Mouse (Mus musculus) forebrain, embryonic 12.5 days (tissue): Measurements from ENCODE around the gene Foxn1. TPM values are rescaled to one million over a fixed set of nuclear protein-coding genes. Genes with fewer than 3 reads are reported as not detected.

Experiments used
- polyA plus RNA-seq: library from polyadenylated mRNA; unstranded; fragments of >200 nt; fragmentation: Nextera tagmentation; extraction: Ambion mirVana; gene quantifications from 2 replicates; pipeline ENCODE4 v1.2.1, GENCODE M21; 2016

Gene Foxn1
- polyA plus RNA-seq, 1 experiment from 2014 or later = not detected

Other genes with a start within 250 kb of the Foxn1 start
- gene Traf4, start 221.0 kb downstream of the Foxn1 start, polyA plus RNA-seq = 121 and 127 TPM in 2 replicates
- gene Nek8, start 209.9 kb downstream of the Foxn1 start, polyA plus RNA-seq = 8.8 and 9.4 TPM in 2 replicates
- 5.5 and 6.9 TPM in 2 replicates for gene Tlcd1, start 209.8 kb downstream of the Foxn1 start, polyA plus RNA-seq
- 931 and 997 TPM in 2 replicates for gene Rpl23a, start 203.0 kb downstream of the Foxn1 start, polyA plus RNA-seq
- gene Rab34, start 198.1 kb downstream of the Foxn1 start, polyA plus RNA-seq = 44.5 and 49.8 TPM in 2 replicates
- 1.4 and 1.5 TPM in 2 replicates for gene Proca1, start 193.2 kb downstream of the Foxn1 start, polyA plus RNA-seq
- 45.1 and 48.3 TPM in 2 replicates for gene Sdf2, start 140.8 kb downstream of the Foxn1 start, polyA plus RNA-seq
- gene Supt6, start 140.6 kb downstream of the Foxn1 start, polyA plus RNA-seq = 38.9 and 43.2 TPM in 2 replicates
- gene 2610507B11Rik, start 124.8 kb downstream of the Foxn1 start, polyA plus RNA-seq = 79.8 and 93.9 TPM in 2 replicates
- gene BC030499, start 95.7 kb downstream of the Foxn1 start, polyA plus RNA-seq = 0.41 and 0.52 TPM in 2 replicates
- gene Spag5, start 85.0 kb downstream of the Foxn1 start, polyA plus RNA-seq = 63.0 and 64.7 TPM in 2 replicates
- gene Aldoc, start 63.6 kb downstream of the Foxn1 start, polyA plus RNA-seq = 26.9 and 31.6 TPM in 2 replicates
- gene Pigs, start 58.1 kb downstream of the Foxn1 start, polyA plus RNA-seq = 58.8 and 62.5 TPM in 2 replicates
- gene Unc119, start 43.1 kb downstream of the Foxn1 start, polyA plus RNA-seq = 75.6 and 76.5 TPM in 2 replicates
- gene Slc13a2, start 35.7 kb upstream of the Foxn1 start, polyA plus RNA-seq = not detected in 2 replicates
- gene Slc46a1, start 79.1 kb upstream of the Foxn1 start, polyA plus RNA-seq = 18.4 and 19.2 TPM in 2 replicates
- 32.1 and 34.8 TPM in 2 replicates for gene Sarm1, start 111.2 kb upstream of the Foxn1 start, polyA plus RNA-seq
- 32.8 and 36.9 TPM in 2 replicates for gene Vtn, start 112.5 kb upstream of the Foxn1 start, polyA plus RNA-seq
- gene Sebox, start 116.9 kb upstream of the Foxn1 start, polyA plus RNA-seq = not detected in 2 replicates
- gene Tmem199, start 125.6 kb upstream of the Foxn1 start, polyA plus RNA-seq = 76.8 and 79.7 TPM in 2 replicates
- gene Poldip2, start 125.6 kb upstream of the Foxn1 start, polyA plus RNA-seq = 161 and 169 TPM in 2 replicates
- gene Tnfaip1, start 149.8 kb upstream of the Foxn1 start, polyA plus RNA-seq = 72.0 and 72.7 TPM in 2 replicates
- gene Ift20, start 149.8 kb upstream of the Foxn1 start, polyA plus RNA-seq = 93.8 and 97.1 TPM in 2 replicates
- gene Tmem97, start 164.2 kb upstream of the Foxn1 start, polyA plus RNA-seq = 55.3 and 55.7 TPM in 2 replicates